Mouse (Mus musculus): ENCODE data around the gene Gjb1. TPM values are rescaled to one million over a fixed set of nuclear protein-coding genes. Genes with fewer than 3 reads are reported as not detected.
"Not testable (repeated sequence)": the region's sequence is repeated elsewhere in the genome, so short reads cannot be mapped to it uniquely, and the experiment has no call there.

Gene Gjb1
- total and polyA plus RNA-seq, 3 experiments = not detected

DNA sequence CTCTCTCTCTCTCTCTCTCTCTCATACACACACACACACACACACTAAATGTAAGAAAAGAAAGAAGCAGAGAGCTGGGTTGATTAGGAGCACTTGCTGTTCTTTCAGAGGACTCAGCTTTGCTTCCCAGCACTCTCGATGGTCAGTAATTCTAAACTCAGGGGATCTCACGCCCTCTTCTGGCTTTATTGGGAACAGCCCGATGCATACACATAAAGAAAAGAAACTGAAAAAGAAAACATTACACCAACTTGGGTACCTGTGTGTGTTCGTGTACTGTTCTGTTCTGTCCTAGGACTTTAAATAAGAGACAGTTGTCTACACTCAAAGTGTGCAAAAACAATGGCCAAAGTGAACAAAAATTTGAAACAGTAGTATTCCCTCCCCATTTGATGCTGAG is 37.5 kb upstream of the Gjb1 start:
- Histone ChIP-seq H3K36me3 (replicated peaks in 1 of 2; ENCODE audit: control insufficient read depth in 1 of 2, insufficient read depth in 1 of 2, low read length in 1 of 2) (no peaks in the 10 kb centered on the region), H3K79me2 (replicated peaks; ENCODE audit: control insufficient read depth, extremely low read depth, insufficient read depth, poor library complexity, severe bottlenecking) (no peaks in the 10 kb centered on the region), H3K9me3 (replicated peaks; ENCODE audit: low read length) (no peaks in the 10 kb centered on the region), H3K4me3 (replicated peaks in 1 of 3; ENCODE audit: low read depth in 2 of 3, low read length in 2 of 3, poor library complexity in 1 of 3) (no peak overlapping the region), H3K27ac (ENCODE audit: insufficient read depth, low read depth) (no peak overlapping the region), H3K4me1 (ENCODE audit: control insufficient read depth in 1 of 2, insufficient read depth in 2 of 2) (peaks cover 3 to 10% of the 10 kb centered on the region in 2 experiments; a peak in 2 of 4 replicates), H3K27me3 (replicated peaks) (no peaks in the 10 kb centered on the region), H3K4me2 (ENCODE audit: insufficient read depth, low read depth, poor library complexity, severe bottlenecking) (peak overlapping the region; percentile 21; the same call in 1 of the 2 replicates), H3K9ac (ENCODE audit: insufficient read depth, low read depth) (no peak overlapping the region; the same call in 1 of the 2 replicates)
- DNase-seq (ENCODE audit: extremely low read depth) = no peak
- no peak for TF ChIP-seq ZNF384 (IDR thresholded peaks at IDR 0.05; ENCODE audit: low read depth, low read length)
- no peak for TF ChIP-seq USF1 (IDR thresholded peaks at IDR 0.05; ENCODE audit: low read depth, low read length)
- peak in 1 of 2 experiments; percentile 23; a peak in 1 of 4 replicates for TF ChIP-seq CTCF (conservative IDR thresholded peaks at IDR 0.05 in 1 of 2, IDR thresholded peaks at IDR 0.05 in 1 of 2; ENCODE audit: low read depth in 2 of 2, low read length in 2 of 2)
- no peak for TF ChIP-seq HCFC1 (IDR thresholded peaks at IDR 0.05; ENCODE audit: low read depth, low read length)
- no peak for TF ChIP-seq MAFK (IDR thresholded peaks at IDR 0.05; ENCODE audit: insufficient replicate concordance, low read length)
- no peak for TF ChIP-seq ZMIZ1 (IDR thresholded peaks at IDR 0.05; ENCODE audit: low read depth, low read length)
- TF ChIP-seq TBP (conservative IDR thresholded peaks at IDR 0.05; ENCODE audit: low read depth, low read length) = no peak
- TF ChIP-seq ZC3H11A (IDR thresholded peaks at IDR 0.05; ENCODE audit: low read depth, low read length) = no peak
- no peak for TF ChIP-seq MAZ (IDR thresholded peaks at IDR 0.05; ENCODE audit: low read depth, low read length)
- no peak for TF ChIP-seq CHD1 (IDR thresholded peaks at IDR 0.05; ENCODE audit: low read depth, low read length)
- TF ChIP-seq ETS1 (conservative IDR thresholded peaks at IDR 0.05; ENCODE audit: low read depth, low read length) = no peak
- no peak for TF ChIP-seq JUN (IDR thresholded peaks at IDR 0.05; ENCODE audit: insufficient read depth, low read depth, low read length)
- TF ChIP-seq USF2 (conservative IDR thresholded peaks at IDR 0.05; ENCODE audit: low read depth, low read length) = no peak
- no peak for TF ChIP-seq MAX (IDR thresholded peaks at IDR 0.05; ENCODE audit: low read length)
- peak; percentile 0 for TF ChIP-seq RAD21 (IDR thresholded peaks at IDR 0.05; ENCODE audit: low read depth, low read length)
- dilution Hi-C loops (cut with MboI; ENCODE audit: extremely low pct_ligation_motif_present, extremely low pct_unique_long_range_greater_than_20kb, low sequenced_read_pairs) = no loop called here
- in situ Hi-C loops (cut with MboI; ENCODE audit: low pct_ligation_motif_present, low pct_unique_long_range_greater_than_20kb, low sequenced_read_pairs) = no loop called here

DNA sequence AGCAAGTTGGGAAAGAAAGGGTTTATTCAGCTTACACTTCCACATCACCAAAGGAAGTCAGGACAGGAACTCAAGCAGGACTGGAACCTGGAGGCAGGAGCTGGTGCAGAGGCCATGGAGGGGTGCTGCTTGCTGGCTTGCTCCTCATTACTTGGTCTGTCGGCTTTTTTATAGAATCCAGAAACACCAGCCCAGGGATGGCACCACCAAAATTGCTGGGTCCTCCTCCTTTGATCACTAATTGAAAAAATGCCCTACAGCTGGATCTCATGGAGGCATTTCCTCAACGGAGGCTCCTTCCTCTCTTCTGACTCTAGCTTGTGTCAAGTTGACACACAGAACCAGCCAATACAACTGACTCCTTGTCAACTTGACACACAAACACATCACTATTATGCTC is 33.3 kb upstream of the Gjb1 start:
- DNase-seq (ENCODE audit: extremely low read depth); H3K27ac ChIP-seq (ENCODE audit: insufficient read depth, low read depth); in situ Hi-C loops (cut with MboI; ENCODE audit: low pct_ligation_motif_present, low pct_unique_long_range_greater_than_20kb, low sequenced_read_pairs); H3K4me2 ChIP-seq (ENCODE audit: insufficient read depth, low read depth, poor library complexity, severe bottlenecking); H3K9me3 ChIP-seq (replicated peaks; ENCODE audit: low read length); H3K27me3 ChIP-seq (replicated peaks); H3K4me3 ChIP-seq (replicated peaks in 1 of 3; ENCODE audit: low read depth in 2 of 3, low read length in 2 of 3, poor library complexity in 1 of 3); H3K36me3 ChIP-seq (replicated peaks in 1 of 2; ENCODE audit: control insufficient read depth in 1 of 2, insufficient read depth in 1 of 2, low read length in 1 of 2); dilution Hi-C loops (cut with MboI; ENCODE audit: extremely low pct_ligation_motif_present, extremely low pct_unique_long_range_greater_than_20kb, low sequenced_read_pairs); H3K9ac ChIP-seq (ENCODE audit: insufficient read depth, low read depth); H3K4me1 ChIP-seq (ENCODE audit: control insufficient read depth in 1 of 2, insufficient read depth in 2 of 2); H3K79me2 ChIP-seq (replicated peaks; ENCODE audit: control insufficient read depth, extremely low read depth, insufficient read depth, poor library complexity, severe bottlenecking): not testable (repeated sequence)

All from CH12.LX (cell line).